Mouse (Mus musculus): ENCODE measurements around the gene Slc4a2. TPM values are rescaled to one million over a fixed set of nuclear protein-coding genes. Genes with fewer than 3 reads are reported as not detected.

Slc4a2 gene
- total RNA-seq, 1 experiment from 2014 or later = 24.3 TPM

GRCm38 (mm10) chr5:24475476-24476241 is 52.0 kb downstream of the Slc4a2 start:
- no peak for ATAC-seq (replicated peaks in 1 of 2; ENCODE audit: insufficient read depth in 1 of 2, low FRiP score in 2 of 2, low TSS enrichment in 1 of 2, low read depth in 1 of 2, poor library complexity in 2 of 2, severe bottlenecking in 2 of 2)

- no peak for ATAC-seq (replicated peaks in 1 of 2; ENCODE audit: insufficient read depth in 1 of 2, low FRiP score in 2 of 2, low TSS enrichment in 1 of 2, low read depth in 1 of 2, poor library complexity in 2 of 2, severe bottlenecking in 2 of 2)
Observed at GRCm38 (mm10) chr5:24477909-24478308, 54.3 kb downstream of the Slc4a2 start.

- no peak for ATAC-seq (replicated peaks in 1 of 2; ENCODE audit: insufficient read depth in 1 of 2, low FRiP score in 2 of 2, low TSS enrichment in 1 of 2, low read depth in 1 of 2, poor library complexity in 2 of 2, severe bottlenecking in 2 of 2)
Observed at GRCm38 (mm10) chr5:24481647-24482046, 58.0 kb downstream of the Slc4a2 start.

GRCm38 (mm10) chr5:24482247-24483079 is 58.8 kb downstream of the Slc4a2 start:
- ATAC-seq (replicated peaks in 1 of 2; ENCODE audit: insufficient read depth in 1 of 2, low FRiP score in 2 of 2, low TSS enrichment in 1 of 2, low read depth in 1 of 2, poor library complexity in 2 of 2, severe bottlenecking in 2 of 2) = no peak

- ATAC-seq (replicated peaks in 1 of 2; ENCODE audit: insufficient read depth in 1 of 2, low FRiP score in 2 of 2, low TSS enrichment in 1 of 2, low read depth in 1 of 2, poor library complexity in 2 of 2, severe bottlenecking in 2 of 2) = peak; percentile 70 to 71
Observed at GRCm38 (mm10) chr5:24483326-24483725, 59.7 kb downstream of the Slc4a2 start.

- no peak for ATAC-seq (replicated peaks in 1 of 2; ENCODE audit: insufficient read depth in 1 of 2, low FRiP score in 2 of 2, low TSS enrichment in 1 of 2, low read depth in 1 of 2, poor library complexity in 2 of 2, severe bottlenecking in 2 of 2)
Observed at GRCm38 (mm10) chr5:24484963-24485362, 61.3 kb downstream of the Slc4a2 start.

- peak; percentile 29 to 55; a peak in 3 of 4 replicates for ATAC-seq (replicated peaks in 1 of 2; ENCODE audit: insufficient read depth in 1 of 2, low FRiP score in 2 of 2, low TSS enrichment in 1 of 2, low read depth in 1 of 2, poor library complexity in 2 of 2, severe bottlenecking in 2 of 2)
Observed at GRCm38 (mm10) chr5:24486097-24486496, 62.5 kb downstream of the Slc4a2 start.

GRCm38 (mm10) chr5:24486738-24487137 is 63.1 kb downstream of the Slc4a2 start:
- ATAC-seq (replicated peaks in 1 of 2; ENCODE audit: insufficient read depth in 1 of 2, low FRiP score in 2 of 2, low TSS enrichment in 1 of 2, low read depth in 1 of 2, poor library complexity in 2 of 2, severe bottlenecking in 2 of 2) = no peak

- ATAC-seq (replicated peaks in 1 of 2; ENCODE audit: insufficient read depth in 1 of 2, low FRiP score in 2 of 2, low TSS enrichment in 1 of 2, low read depth in 1 of 2, poor library complexity in 2 of 2, severe bottlenecking in 2 of 2) = no peak
Observed at GRCm38 (mm10) chr5:24490413-24490920, 66.8 kb downstream of the Slc4a2 start.

Other genes with a start within 250 kb of the Slc4a2 start
- gene Kcnh2, start 72.2 kb upstream of the Slc4a2 start, total RNA-seq (2017) = 2.6 and 4.8 TPM in 2 replicates
- gene Nos3, start 59.0 kb upstream of the Slc4a2 start, total RNA-seq (2017) = not detected in 2 replicates
- gene Atg9b, start 31.7 kb upstream of the Slc4a2 start, total RNA-seq (2017) = 3.8 and 5.6 TPM in 2 replicates
- 8.6 and 19.1 TPM in 2 replicates for gene Abcb8, start 30.2 kb upstream of the Slc4a2 start, total RNA-seq (2017)
- gene Asic3, start 10.4 kb upstream of the Slc4a2 start, total RNA-seq (2017) = 0.19 TPM in 1 of 2 replicates, not detected in the other
- gene Cdk5, start 307 bp upstream of the Slc4a2 start, total RNA-seq (2017) = 17.2 and 32.2 TPM in 2 replicates
- gene Fastk, start 21.4 kb downstream of the Slc4a2 start, total RNA-seq (2017) = 14.8 and 29.4 TPM in 2 replicates
- gene Tmub1, start 24.0 kb downstream of the Slc4a2 start, total RNA-seq (2017) = 16.1 and 16.3 TPM in 2 replicates
- gene Agap3, start 28.3 kb downstream of the Slc4a2 start, total RNA-seq (2017) = 32.4 and 37.8 TPM in 2 replicates
- not detected in 2 replicates for gene Gbx1, start 103.4 kb downstream of the Slc4a2 start, total RNA-seq (2017)
- not detected in 2 replicates for gene Asb10, start 117.1 kb downstream of the Slc4a2 start, total RNA-seq (2017)
- gene 4931409K22Rik, start 133.0 kb downstream of the Slc4a2 start, total RNA-seq (2017) = not detected in 2 replicates
- gene Abcf2, start 153.6 kb downstream of the Slc4a2 start, total RNA-seq (2017) = 75.0 and 89.8 TPM in 2 replicates
- gene Chpf2, start 162.9 kb downstream of the Slc4a2 start, total RNA-seq (2017) = 12.0 and 15.5 TPM in 2 replicates
- 0.40 and 0.94 TPM in 2 replicates for gene Smarcd3, start 200.6 kb downstream of the Slc4a2 start, total RNA-seq (2017)

All from hematopoietic stem cell, adult 5-6 weeks (primary cell).